Mouse (Mus musculus): ENCODE measurements around the gene Ccdc171. TPM values are rescaled to one million over a fixed set of nuclear protein-coding genes. Genes with fewer than 3 reads are reported as not detected.

The Ccdc171 gene
- total RNA-seq, 2 experiments from 2014 or later: 3.1 to 3.9 TPM

Other genes with a start within 250 kb of the Ccdc171 start
- 10 to 100 TPM; 26.1 to 28.9 TPM for gene Ttc39b, start 201.3 kb upstream of the Ccdc171 start, total RNA-seq (2021)
- gene Snapc3, start 107.8 kb upstream of the Ccdc171 start, total RNA-seq (2021): 10 to 100 TPM; 42.2 to 44.7 TPM
- 100 to 1,000 TPM; 254 to 258 TPM for gene Psip1, start 39.1 kb upstream of the Ccdc171 start, total RNA-seq (2021)